Mouse (Mus musculus): Measurements from ENCODE around the gene Gm4969.
"Not testable (repeated sequence)": the region's sequence is repeated elsewhere in the genome, so short reads cannot be mapped to it uniquely, and the experiment has no call there.

Gm4969 gene

GRCm38 (mm10) chr7:19118028-19118771 is at the start of gene Gm4969:
TSS of gene Gm4969 (minus strand) at chr7:19118368.
- no peak for DNase-seq (ENCODE audit: low read depth)

DNA sequence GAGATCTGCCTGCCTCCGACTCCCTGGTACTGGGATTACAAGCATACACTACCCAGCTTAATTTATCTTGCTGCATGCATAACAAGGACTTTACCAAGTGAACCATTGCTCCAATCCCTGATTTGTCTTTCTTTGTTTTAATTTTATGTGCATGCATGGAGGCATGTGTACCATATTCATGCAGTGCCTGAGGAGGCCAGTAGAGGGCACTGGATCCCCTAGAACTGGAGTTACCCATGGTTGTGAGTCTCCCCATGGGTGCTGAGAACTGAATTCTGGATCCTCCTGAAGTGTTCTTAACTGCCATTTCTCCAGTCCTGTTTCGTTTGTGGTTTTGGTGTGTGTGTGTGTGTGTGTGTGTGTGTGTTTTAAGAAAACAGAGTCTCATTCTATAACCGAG is 48.8 kb upstream of the Gm4969 start:
- no peak for DNase-seq (ENCODE audit: low read depth)

DNA sequence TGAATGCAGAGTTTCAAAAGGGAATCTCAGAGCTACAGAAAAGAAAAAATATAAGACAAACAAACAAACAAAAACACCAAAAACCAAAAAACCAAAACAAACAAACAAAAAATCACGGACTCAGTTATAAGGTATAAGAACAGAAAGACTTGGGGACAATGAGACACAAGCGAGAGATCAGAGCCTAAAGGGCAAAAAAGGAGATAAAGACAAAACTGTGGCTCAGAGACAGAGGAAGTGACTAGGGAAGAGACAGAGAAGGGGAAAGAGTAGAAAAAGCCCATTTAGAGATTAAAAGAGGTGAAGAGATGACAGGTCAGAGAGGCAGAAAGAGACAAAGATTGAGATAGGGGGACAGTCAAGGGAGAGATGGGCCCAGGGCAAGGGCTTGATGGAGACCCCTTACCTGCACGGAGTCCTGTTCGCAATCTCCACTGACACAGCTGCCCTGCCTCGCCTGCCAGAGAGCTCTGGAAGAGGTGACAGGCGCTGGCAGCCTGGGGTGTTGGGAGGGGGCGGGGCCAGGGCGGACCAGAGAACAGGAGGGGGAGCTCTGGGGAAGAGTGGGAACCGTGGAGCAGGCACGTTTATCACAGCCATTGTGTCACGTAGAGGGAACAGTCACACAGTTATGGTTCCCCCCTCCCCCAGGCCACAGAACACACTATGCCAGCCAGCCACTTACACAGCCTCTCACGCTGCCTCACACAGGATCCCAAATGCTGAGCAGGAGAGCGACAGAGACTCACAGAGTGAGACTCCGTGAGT is 47.7 kb upstream of the Gm4969 start, which contains the start of gene Gipr:
Gipr (minus strand) TSS at position 472 of the 768 bp plus-strand sequence.
- DNase-seq (ENCODE audit: low read depth), result no peak

DNA sequence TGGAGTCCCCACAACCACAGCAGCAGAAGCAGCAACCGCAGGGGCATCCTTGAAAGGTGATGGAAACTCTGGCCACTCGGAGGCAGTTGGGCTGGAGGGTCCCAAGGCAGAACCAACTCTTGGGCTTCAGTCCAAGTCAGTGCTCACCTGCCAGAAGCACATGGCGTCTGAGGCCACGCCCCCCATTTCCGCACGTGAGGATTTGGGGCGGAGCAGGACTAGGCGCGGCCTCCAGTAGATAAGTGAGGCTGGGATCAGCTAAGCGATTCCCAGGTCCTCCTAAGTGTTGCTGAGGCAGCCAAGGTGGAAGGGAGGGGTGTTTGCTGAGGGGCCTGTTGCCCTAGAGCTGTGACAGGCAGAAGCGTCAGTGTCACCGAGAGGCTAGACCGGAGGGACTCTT is 46.8 kb upstream of the Gm4969 start:
- DNase-seq (ENCODE audit: low read depth), result peak; percentile 43

GRCm38 (mm10) chr7:19164189-19164588 is 46.0 kb upstream of the Gm4969 start:
- peak; percentile 58 for DNase-seq (ENCODE audit: low read depth)

DNA sequence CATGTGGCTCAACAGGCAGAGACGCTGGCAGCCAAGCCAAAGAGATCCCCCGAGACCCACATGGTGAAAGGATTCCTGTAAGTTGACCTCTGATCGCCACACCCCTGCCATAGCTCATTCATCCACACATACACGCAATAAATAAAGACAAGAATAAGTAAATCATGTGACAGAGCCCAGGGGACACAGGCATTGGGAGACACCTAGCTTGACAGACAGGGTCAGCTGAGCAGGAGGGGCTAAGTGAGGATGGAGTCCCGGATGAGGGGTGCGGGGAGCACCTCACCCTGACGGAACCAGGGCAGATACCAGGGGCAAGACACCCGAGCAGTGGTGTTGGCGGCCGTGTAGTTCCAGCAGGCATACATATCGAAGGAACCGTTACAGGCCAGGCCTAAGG is 45.6 kb upstream of the Gm4969 start:
- DNase-seq (ENCODE audit: low read depth), result no peak

DNA sequence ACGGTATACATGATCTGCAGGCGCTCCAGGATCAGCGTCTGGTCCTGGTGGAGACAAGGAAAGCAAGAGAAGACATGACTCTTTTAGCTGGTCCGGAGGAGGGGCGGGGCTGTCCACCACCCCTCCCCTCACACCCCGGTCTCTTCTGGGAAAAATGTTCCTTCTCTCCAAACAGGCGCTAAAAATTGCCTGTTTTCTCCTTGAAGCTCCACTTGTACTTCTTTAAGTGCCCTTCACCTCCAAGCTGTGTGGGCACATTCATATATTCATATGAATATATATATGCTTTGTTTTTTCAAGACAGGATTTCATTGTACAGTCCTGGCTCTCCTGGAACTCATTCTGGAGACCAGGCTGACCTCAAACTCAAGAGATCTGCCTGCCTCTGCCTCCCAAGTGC is 44.8 kb upstream of the Gm4969 start:
- no peak for DNase-seq (ENCODE audit: low read depth)

DNA sequence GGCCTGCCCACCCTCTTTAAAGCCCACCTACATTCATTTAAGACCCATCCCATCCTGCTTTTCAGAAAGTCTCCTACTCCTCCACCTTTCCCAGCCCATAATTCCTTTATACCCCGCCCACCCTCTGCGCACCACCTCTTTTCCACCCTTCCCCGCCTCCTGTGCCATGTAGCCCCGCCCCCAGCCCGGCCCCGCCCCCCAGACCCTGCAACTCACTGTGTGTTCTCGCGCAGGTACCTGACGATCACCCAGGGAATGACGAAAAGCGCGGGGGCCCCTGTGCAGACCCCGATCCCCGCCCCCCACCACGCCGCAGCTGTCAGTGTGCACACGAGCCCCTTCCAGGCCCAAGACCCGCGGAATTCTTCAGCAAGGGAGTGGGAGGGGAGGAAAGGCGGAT is 41.9 kb upstream of the Gm4969 start:
- no peak for DNase-seq (ENCODE audit: low read depth)

DNA sequence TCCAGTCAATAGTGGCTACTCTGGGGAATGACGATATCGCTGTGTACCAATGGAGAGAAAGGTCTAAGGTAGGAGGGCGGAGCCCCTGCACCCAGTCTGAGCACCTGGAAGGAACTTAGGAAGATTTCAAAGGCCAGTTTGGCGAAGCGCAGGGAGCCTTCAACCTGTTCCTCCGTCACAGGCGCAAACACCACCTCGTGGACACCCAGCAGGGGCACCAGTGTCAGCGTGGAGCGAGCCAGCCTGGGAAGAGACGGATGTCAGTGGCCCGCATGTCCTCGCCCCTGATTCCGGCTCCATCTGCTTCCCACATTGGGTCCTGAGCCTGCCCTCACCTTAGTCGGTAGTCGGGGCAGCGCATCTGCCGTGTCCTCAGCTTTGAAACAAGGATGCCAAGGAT is 41.2 kb upstream of the Gm4969 start:
- no peak for DNase-seq (ENCODE audit: low read depth)

GRCm38 (mm10) chr7:19158601-19159000 is 40.4 kb upstream of the Gm4969 start:
- no peak for DNase-seq (ENCODE audit: low read depth)

DNA sequence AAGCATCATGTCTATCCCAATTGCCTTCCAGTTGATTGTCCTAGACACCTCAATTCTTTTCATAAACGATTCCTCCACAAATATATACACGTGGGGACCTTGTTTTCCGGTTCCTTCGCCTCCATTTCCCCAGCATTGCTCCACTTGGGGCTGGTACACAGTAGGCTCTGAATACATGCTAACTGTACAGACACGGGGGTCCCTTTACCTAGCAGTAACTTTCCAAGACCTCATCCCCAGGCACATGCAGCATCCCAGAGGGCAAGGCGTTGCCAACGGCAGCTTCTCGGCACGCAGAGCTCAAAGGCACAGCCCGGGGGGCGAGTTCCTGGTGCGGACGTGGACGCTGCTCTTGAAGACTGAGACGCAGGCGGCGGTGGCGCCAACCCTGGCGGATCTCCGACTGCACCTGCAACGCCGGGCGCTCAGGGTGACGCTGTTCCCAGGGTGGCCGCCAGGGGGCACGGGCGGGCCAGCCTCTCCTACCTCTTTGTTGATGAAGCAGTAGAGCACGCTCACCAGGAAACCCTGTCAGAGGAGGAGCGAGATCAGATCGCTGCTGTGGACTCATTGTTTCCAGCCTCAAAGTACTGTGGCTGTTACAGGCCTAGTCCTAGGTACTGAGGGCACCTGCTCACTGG is 39.1 kb upstream of the Gm4969 start:
- peak; percentile 89 for DNase-seq (ENCODE audit: low read depth)

DNA sequence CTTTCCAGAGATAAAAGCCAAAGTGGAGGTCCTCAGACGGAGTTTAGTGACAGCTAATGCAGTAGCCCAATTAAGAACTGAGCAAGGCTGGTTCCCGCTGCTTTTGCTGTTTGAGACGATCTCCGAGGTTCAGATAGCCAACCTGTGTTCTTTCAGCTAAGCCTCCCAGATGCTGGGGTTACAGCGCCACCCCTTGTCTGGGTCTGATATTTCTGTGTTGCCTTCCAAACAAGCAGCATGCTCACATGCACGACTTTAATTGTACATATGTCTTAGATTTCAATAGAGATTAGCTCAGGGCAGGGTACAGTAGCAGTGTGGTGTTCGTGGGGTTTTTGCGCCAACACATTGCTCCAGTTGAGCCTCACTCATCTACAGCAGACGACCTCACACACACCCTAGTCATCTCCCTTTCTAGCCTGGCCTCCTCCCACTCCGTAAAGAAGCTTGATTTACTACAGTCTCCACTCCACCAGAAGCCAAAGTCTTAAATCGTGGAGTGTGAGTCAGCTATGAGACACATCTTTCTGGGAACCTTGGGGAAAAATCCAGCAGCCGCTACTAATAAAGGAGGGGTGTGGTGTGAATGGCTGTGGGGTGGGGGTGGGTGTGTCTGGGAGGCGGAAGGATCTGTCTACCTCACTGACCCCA is 37.8 kb upstream of the Gm4969 start:
- peak; percentile 47 for DNase-seq (ENCODE audit: low read depth)

- no peak for DNase-seq (ENCODE audit: low read depth)
Measured at GRCm38 (mm10) chr7:19154796-19155195, 36.6 kb upstream of the Gm4969 start.

GRCm38 (mm10) chr7:19151121-19151520 is 33.0 kb upstream of the Gm4969 start:
- not testable (repeated sequence) for DNase-seq (ENCODE audit: low read depth)

DNA sequence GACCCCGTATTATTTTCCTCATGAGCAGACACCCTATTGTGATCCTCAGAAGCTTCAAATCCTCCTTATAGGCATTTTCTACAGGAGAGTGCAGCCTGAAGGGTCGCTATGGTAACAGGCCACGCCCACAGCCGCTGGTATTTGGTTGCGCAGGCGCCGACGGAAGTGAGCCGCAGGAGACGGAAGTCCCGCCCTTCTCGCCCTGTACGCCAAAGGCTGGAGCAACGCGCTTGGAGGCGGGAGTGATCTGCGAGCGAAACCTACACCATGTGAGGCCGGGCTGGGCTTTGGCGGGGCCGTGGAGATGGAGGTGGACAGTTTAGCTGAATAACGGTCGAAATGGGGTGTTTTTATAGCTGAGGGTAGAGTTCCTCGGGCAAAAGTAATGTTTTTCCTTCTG is 31.5 kb upstream of the Gm4969 start, which contains the start of gene Snrpd2:
Snrpd2 (plus strand) TSS at position 97 of the 400 bp plus-strand sequence.
- DNase-seq (ENCODE audit: low read depth), result peak; percentile 97

- DNase-seq (ENCODE audit: low read depth), result peak; percentile 100
Measured at GRCm38 (mm10) chr7:19148875-19149541, 30.8 kb upstream of the Gm4969 start, which contains the start of gene Qpctl. TSS of gene Qpctl (minus strand) at chr7:19149291.

DNA sequence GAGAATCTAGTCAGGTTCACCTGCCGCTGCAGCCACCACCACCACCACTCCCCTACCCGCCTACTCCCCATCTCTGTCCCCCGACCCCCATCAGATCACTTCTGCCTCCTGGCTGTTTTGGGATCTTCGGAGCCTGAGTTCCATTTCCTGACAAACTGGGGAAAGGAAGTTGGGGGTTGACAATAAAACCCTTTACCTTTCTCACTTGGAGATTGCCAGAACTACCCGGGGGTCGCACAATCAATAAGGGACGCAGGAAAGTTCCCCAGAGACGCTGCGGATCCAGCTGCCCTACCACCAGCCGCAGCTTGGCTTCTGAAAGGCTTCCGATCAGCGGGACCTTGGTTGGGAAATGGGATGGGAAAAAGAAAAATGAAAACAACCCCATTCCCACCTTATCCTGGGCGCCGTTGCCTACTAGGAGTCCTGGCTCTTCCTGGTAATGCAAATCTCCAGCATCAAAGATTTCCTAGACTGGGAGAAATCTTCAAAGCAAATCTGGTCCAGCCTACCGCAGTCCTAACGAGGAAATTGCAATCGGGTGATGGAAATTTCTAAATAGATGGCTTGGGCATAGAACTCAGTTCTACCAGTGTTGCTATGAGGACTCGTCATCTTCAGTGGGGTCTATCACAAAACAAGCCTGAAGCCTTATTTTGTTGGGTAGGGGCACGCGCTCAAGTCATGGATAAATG is 30.2 kb upstream of the Gm4969 start:
- DNase-seq (ENCODE audit: low read depth), result no peak

GRCm38 (mm10) chr7:19147497-19148045 is 29.4 kb upstream of the Gm4969 start:
- no peak for DNase-seq (ENCODE audit: low read depth)

GRCm38 (mm10) chr7:19146793-19147192 is 28.6 kb upstream of the Gm4969 start:
- no peak for DNase-seq (ENCODE audit: low read depth)

GRCm38 (mm10) chr7:19137380-19137779 is 19.2 kb upstream of the Gm4969 start:
- peak; percentile 58 for DNase-seq (ENCODE audit: low read depth)
